Mouse (Mus musculus): Measurements from ENCODE around the gene Apbb2. TPM values are rescaled to one million over a fixed set of nuclear protein-coding genes. Genes with fewer than 3 reads are reported as not detected.
A peak's percentile ranks its signal among the peaks of the same experiment; 100 is the strongest.

Gene Apbb2
- polyA plus RNA-seq, 1 experiment from 2014 or later: 29.3 TPM

- H3K9me3 ChIP-seq: no peaks in the 10 kb centered on the region
- H3K9ac ChIP-seq: no peak overlapping the region
- ATAC-seq (ENCODE audit: extremely low read depth, insufficient number of reproducible peaks, low FRiP score, low TSS enrichment): no peak
- H3K4me3 ChIP-seq: no peak overlapping the region
- peaks cover 17% of the 10 kb centered on the region; the same call in 1 of the 2 replicates for H3K4me1 ChIP-seq
- no peak overlapping the region for H3K4me2 ChIP-seq
- H3K27ac ChIP-seq (replicated peaks): no peak overlapping the region
- no peaks in the 10 kb centered on the region for H3K27me3 ChIP-seq (replicated peaks)
- H3K36me3 ChIP-seq: peaks cover 5% of the 10 kb centered on the region
- 66% methylated on average over 6 of the region's 6 CpGs for WGBS
Observed at GRCm38 (mm10) chr5:66475824-66476223, 142.8 kb downstream of the Apbb2 start.

GRCm38 (mm10) chr5:66474153-66474552 lies 144.4 kb downstream of the Apbb2 start:
- no peaks in the 10 kb centered on the region for H3K36me3 ChIP-seq
- no peaks in the 10 kb centered on the region for H3K9me3 ChIP-seq
- WGBS: 66% methylated on average over 11 of the region's 11 CpGs
- H3K4me3 ChIP-seq: no peak overlapping the region
- peaks cover 21% of the 10 kb centered on the region for H3K4me1 ChIP-seq
- no peaks in the 10 kb centered on the region for H3K27me3 ChIP-seq (replicated peaks)
- no peak overlapping the region for H3K4me2 ChIP-seq
- H3K27ac ChIP-seq (replicated peaks): no peak overlapping the region
- no peak overlapping the region for H3K9ac ChIP-seq
- no peak for ATAC-seq (ENCODE audit: extremely low read depth, insufficient number of reproducible peaks, low FRiP score, low TSS enrichment)

GRCm38 (mm10) chr5:66473599-66473998 lies 145.0 kb downstream of the Apbb2 start:
- no peaks in the 10 kb centered on the region for H3K27me3 ChIP-seq (replicated peaks)
- H3K36me3 ChIP-seq: no peaks in the 10 kb centered on the region
- H3K27ac ChIP-seq (replicated peaks): no peak overlapping the region
- H3K4me3 ChIP-seq: no peak overlapping the region
- no peak for ATAC-seq (ENCODE audit: extremely low read depth, insufficient number of reproducible peaks, low FRiP score, low TSS enrichment)
- 0 out of 2 replicates have a peak overlapping the region, but pooled peaks have one; percentile 2 for H3K4me2 ChIP-seq
- WGBS: 45% methylated on average over 12 of the region's 12 CpGs
- H3K9me3 ChIP-seq: no peaks in the 10 kb centered on the region
- H3K9ac ChIP-seq: no peak overlapping the region
- H3K4me1 ChIP-seq: peaks cover 20% of the 10 kb centered on the region

- no peak for ATAC-seq (ENCODE audit: extremely low read depth, insufficient number of reproducible peaks, low FRiP score, low TSS enrichment)
- Histone ChIP-seq H3K4me3 (no peak overlapping the region), H3K27ac (replicated peaks) (no peak overlapping the region), H3K9me3 (no peaks in the 10 kb centered on the region), H3K27me3 (replicated peaks) (no peaks in the 10 kb centered on the region), H3K9ac (no peak overlapping the region), H3K4me2 (no peak overlapping the region), H3K36me3 (no peaks in the 10 kb centered on the region), H3K4me1 (peaks cover 20% of the 10 kb centered on the region)
- whole genome bisulfite sequencing: 82% methylated on average over 5 of the region's 5 CpGs
Observed at GRCm38 (mm10) chr5:66470837-66471236, 147.7 kb downstream of the Apbb2 start.

- Histone ChIP-seq H3K9me3 (no peaks in the 10 kb centered on the region), H3K4me1 (peaks cover 18% of the 10 kb centered on the region), H3K9ac (no peak overlapping the region), H3K4me2 (no peak overlapping the region), H3K27ac (replicated peaks) (peak overlapping the region; percentile 32; the same call in 1 of the 2 replicates), H3K36me3 (no peaks in the 10 kb centered on the region), H3K4me3 (no peak overlapping the region), H3K27me3 (replicated peaks) (no peaks in the 10 kb centered on the region)
- WGBS: 47% methylated on average over 11 of the region's 11 CpGs
- ATAC-seq (ENCODE audit: extremely low read depth, insufficient number of reproducible peaks, low FRiP score, low TSS enrichment): no peak
Observed at GRCm38 (mm10) chr5:66469685-66470084, 148.9 kb downstream of the Apbb2 start.

- Histone ChIP-seq H3K27ac (replicated peaks) (no peak overlapping the region), H3K36me3 (no peaks in the 10 kb centered on the region), H3K4me2 (no peak overlapping the region), H3K4me1 (peaks cover 9% of the 10 kb centered on the region), H3K4me3 (no peak overlapping the region), H3K9me3 (no peaks in the 10 kb centered on the region), H3K9ac (no peak overlapping the region), H3K27me3 (replicated peaks) (no peaks in the 10 kb centered on the region)
- WGBS: 61% methylated on average over 4 of the region's 4 CpGs
- no peak for ATAC-seq (ENCODE audit: extremely low read depth, insufficient number of reproducible peaks, low FRiP score, low TSS enrichment)
Observed at GRCm38 (mm10) chr5:66468331-66469001, 150.1 kb downstream of the Apbb2 start.

GRCm38 (mm10) chr5:66462665-66463064 lies 155.9 kb downstream of the Apbb2 start:
- Histone ChIP-seq H3K4me2 (no peak overlapping the region), H3K36me3 (peaks cover 10% of the 10 kb centered on the region), H3K4me3 (no peak overlapping the region), H3K4me1 (peaks cover 21% of the 10 kb centered on the region), H3K9me3 (no peaks in the 10 kb centered on the region), H3K27me3 (replicated peaks) (no peaks in the 10 kb centered on the region), H3K9ac (no peak overlapping the region), H3K27ac (replicated peaks) (no peak overlapping the region)
- 72% methylated on average over 8 of the region's 8 CpGs for WGBS
- ATAC-seq (ENCODE audit: extremely low read depth, insufficient number of reproducible peaks, low FRiP score, low TSS enrichment): no peak

GRCm38 (mm10) chr5:66458851-66459250 lies 159.7 kb downstream of the Apbb2 start:
- peaks cover 27% of the 10 kb centered on the region for H3K4me1 ChIP-seq
- 71% methylated on average over 5 of the region's 5 CpGs for WGBS
- H3K9me3 ChIP-seq: no peaks in the 10 kb centered on the region
- H3K27me3 ChIP-seq (replicated peaks): no peaks in the 10 kb centered on the region
- H3K4me3 ChIP-seq: no peak overlapping the region
- H3K9ac ChIP-seq: no peak overlapping the region
- ATAC-seq (ENCODE audit: extremely low read depth, insufficient number of reproducible peaks, low FRiP score, low TSS enrichment): no peak
- peaks cover 10% of the 10 kb centered on the region for H3K36me3 ChIP-seq
- no peak overlapping the region for H3K27ac ChIP-seq (replicated peaks)
- H3K4me2 ChIP-seq: no peak overlapping the region

GRCm38 (mm10) chr5:66455271-66455670 lies 163.3 kb downstream of the Apbb2 start:
- no peaks in the 10 kb centered on the region for H3K9me3 ChIP-seq
- H3K36me3 ChIP-seq: peaks cover 14% of the 10 kb centered on the region
- no peaks in the 10 kb centered on the region for H3K27me3 ChIP-seq (replicated peaks)
- peaks cover 36% of the 10 kb centered on the region for H3K4me1 ChIP-seq
- no peak overlapping the region for H3K9ac ChIP-seq
- WGBS: 75% methylated on average over 5 of the region's 5 CpGs
- ATAC-seq (ENCODE audit: extremely low read depth, insufficient number of reproducible peaks, low FRiP score, low TSS enrichment): no peak
- H3K27ac ChIP-seq (replicated peaks): no peak overlapping the region
- H3K4me2 ChIP-seq: no peak overlapping the region
- no peak overlapping the region for H3K4me3 ChIP-seq

GRCm38 (mm10) chr5:66454826-66455225 lies 163.8 kb downstream of the Apbb2 start:
- Histone ChIP-seq H3K9me3 (no peaks in the 10 kb centered on the region), H3K4me2 (no peak overlapping the region), H3K27me3 (replicated peaks) (no peaks in the 10 kb centered on the region), H3K36me3 (peaks cover 18% of the 10 kb centered on the region), H3K4me1 (peaks cover 36% of the 10 kb centered on the region), H3K4me3 (no peak overlapping the region), H3K27ac (replicated peaks) (no peak overlapping the region), H3K9ac (no peak overlapping the region)
- WGBS: 60% methylated on average over 4 of the region's 4 CpGs
- no peak for ATAC-seq (ENCODE audit: extremely low read depth, insufficient number of reproducible peaks, low FRiP score, low TSS enrichment)

GRCm38 (mm10) chr5:66453106-66453505 lies 165.5 kb downstream of the Apbb2 start:
- Histone ChIP-seq H3K4me2 (no peak overlapping the region), H3K27ac (replicated peaks) (no peak overlapping the region), H3K4me1 (peaks cover 19% of the 10 kb centered on the region), H3K4me3 (no peak overlapping the region), H3K9ac (no peak overlapping the region), H3K9me3 (no peaks in the 10 kb centered on the region), H3K27me3 (replicated peaks) (no peaks in the 10 kb centered on the region), H3K36me3 (peaks cover 22% of the 10 kb centered on the region)
- 15% methylated on average over 4 of the region's 4 CpGs for WGBS
- no peak for ATAC-seq (ENCODE audit: extremely low read depth, insufficient number of reproducible peaks, low FRiP score, low TSS enrichment)

GRCm38 (mm10) chr5:66451561-66451960 lies 167.0 kb downstream of the Apbb2 start:
- no peak overlapping the region for H3K27ac ChIP-seq (replicated peaks)
- no peak overlapping the region for H3K4me3 ChIP-seq
- no peak overlapping the region for H3K9ac ChIP-seq
- peaks cover 14% of the 10 kb centered on the region for H3K4me1 ChIP-seq
- peaks cover 22% of the 10 kb centered on the region for H3K36me3 ChIP-seq
- H3K27me3 ChIP-seq (replicated peaks): no peaks in the 10 kb centered on the region
- no peak for ATAC-seq (ENCODE audit: extremely low read depth, insufficient number of reproducible peaks, low FRiP score, low TSS enrichment)
- 73% methylated on average over 5 of the region's 5 CpGs for WGBS
- no peaks in the 10 kb centered on the region for H3K9me3 ChIP-seq
- H3K4me2 ChIP-seq: no peak overlapping the region
